Mouse (Mus musculus): ENCODE data around the gene Ppp2r5a. TPM values are rescaled to one million over a fixed set of nuclear protein-coding genes. Genes with fewer than 3 reads are reported as not detected.

Gene Ppp2r5a
- polyA plus RNA-seq, 1 experiment from 2014 or later = 11.8 TPM

- Histone ChIP-seq H3K36me3 (no peaks in the 10 kb centered on the region), H3K27me3 (0 out of 2 replicates have a peak, but pooled peaks cover 3% of the 10 kb centered on the region), H3K4me1 (peaks cover 18% of the 10 kb centered on the region), H3K9ac (no peak overlapping the region), H3K4me3 (no peak overlapping the region), H3K9me3 (no peaks in the 10 kb centered on the region), H3K4me2 (replicated peaks) (no peak overlapping the region), H3K27ac (no peak overlapping the region)
- 82% methylated on average over 6 of the region's 6 CpGs for WGBS
- ATAC-seq (ENCODE audit: low FRiP score, low read depth) = no peak
These were observed 11.4 kb upstream of the Ppp2r5a start for GRCm38 (mm10) chr1:191414432-191414831.

- 39% methylated on average over 6 of the region's 6 CpGs for WGBS
- Histone ChIP-seq H3K36me3 (no peaks in the 10 kb centered on the region), H3K9ac (no peak overlapping the region), H3K4me3 (no peak overlapping the region), H3K4me1 (peaks cover 13% of the 10 kb centered on the region), H3K9me3 (no peaks in the 10 kb centered on the region), H3K27me3 (0 out of 2 replicates have a peak, but pooled peaks cover 7% of the 10 kb centered on the region), H3K4me2 (replicated peaks) (no peak overlapping the region), H3K27ac (no peak overlapping the region)
- no peak for ATAC-seq (ENCODE audit: low FRiP score, low read depth)
These were observed 10.8 kb upstream of the Ppp2r5a start for GRCm38 (mm10) chr1:191413691-191414415.

DNA sequence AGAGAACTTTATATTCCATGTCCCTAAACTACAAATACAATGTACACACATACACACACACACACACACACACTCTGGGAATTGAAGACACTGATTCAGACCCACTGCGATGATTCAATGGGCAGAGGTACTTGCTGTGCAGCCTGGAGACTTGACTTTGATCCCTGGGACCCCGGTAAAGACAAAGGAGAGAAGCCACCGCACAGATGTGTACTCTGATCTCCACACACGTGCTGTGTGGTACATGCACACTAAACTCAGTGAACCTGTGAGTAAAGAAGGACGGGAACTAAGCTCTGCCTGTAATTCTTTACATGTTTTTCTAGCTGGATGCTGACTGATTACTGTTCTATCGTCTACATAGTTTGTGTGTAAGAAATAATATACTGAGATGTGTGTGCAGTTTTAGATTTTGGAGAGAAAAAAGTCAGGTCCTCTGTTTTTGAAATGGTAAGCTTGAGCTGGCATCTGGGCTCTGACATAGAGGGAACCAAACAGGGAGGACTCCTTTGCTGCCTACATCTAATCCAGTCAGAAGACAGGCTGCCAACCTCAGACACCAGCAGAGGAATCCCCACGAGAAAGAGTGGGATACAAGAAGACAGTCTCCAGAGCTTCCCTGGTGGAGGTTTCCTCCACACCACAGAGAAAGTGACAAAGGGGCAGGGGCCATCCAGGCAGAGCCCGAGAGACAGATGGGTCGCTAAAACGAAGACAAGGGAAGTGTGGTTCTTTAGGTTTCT, 7.4 kb upstream of the Ppp2r5a start:
- no peaks in the 10 kb centered on the region for H3K9me3 ChIP-seq
- no peaks in the 10 kb centered on the region for H3K4me1 ChIP-seq
- 54% methylated on average over 10 of the region's 10 CpGs for WGBS
- ATAC-seq (ENCODE audit: low FRiP score, low read depth) = no peak
- no peaks in the 10 kb centered on the region for H3K36me3 ChIP-seq
- H3K4me3 ChIP-seq = no peak overlapping the region
- peak overlapping the region; percentile 27; the same call in 1 of the 2 replicates for H3K4me2 ChIP-seq (replicated peaks)
- H3K9ac ChIP-seq = no peak overlapping the region; the same call in 1 of the 2 replicates
- H3K27ac ChIP-seq = no peak overlapping the region
- H3K27me3 ChIP-seq = 0 out of 2 replicates have a peak, but pooled peaks cover 7% of the 10 kb centered on the region

GRCm38 (mm10) chr1:191407246-191407645, 4.2 kb upstream of the Ppp2r5a start:
- Histone ChIP-seq H3K36me3 (no peaks in the 10 kb centered on the region), H3K27ac (no peak overlapping the region), H3K9me3 (no peaks in the 10 kb centered on the region), H3K4me1 (no peaks in the 10 kb centered on the region), H3K4me2 (replicated peaks) (no peak overlapping the region), H3K27me3 (0 out of 2 replicates have a peak, but pooled peaks cover 7% of the 10 kb centered on the region), H3K9ac (no peak overlapping the region), H3K4me3 (no peak overlapping the region)
- ATAC-seq (ENCODE audit: low FRiP score, low read depth) = no peak
- 57% methylated on average over 12 of the region's 12 CpGs for WGBS

DNA sequence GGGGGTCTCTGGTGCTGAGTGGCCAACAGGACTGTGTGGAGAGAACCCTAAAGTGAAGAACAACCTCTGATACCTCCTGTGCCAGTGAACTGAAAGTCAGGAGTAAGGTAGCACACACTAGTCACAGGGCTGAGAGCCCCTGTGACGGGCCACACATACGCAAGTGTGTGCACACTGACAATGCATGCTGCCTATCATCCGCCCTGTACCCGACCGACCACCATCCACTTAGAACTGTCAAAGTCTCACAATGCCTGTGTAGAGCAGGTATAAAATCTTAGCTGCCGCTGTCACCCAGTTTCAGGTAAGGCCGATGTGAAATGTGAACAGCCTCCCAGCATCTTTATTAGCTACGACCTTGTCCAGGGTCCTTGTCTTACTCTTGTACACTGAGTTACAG, 3.4 kb upstream of the Ppp2r5a start:
- H3K4me2 ChIP-seq (replicated peaks) = no peak overlapping the region
- WGBS = 93% methylated on average over 8 of the region's 8 CpGs
- H3K4me3 ChIP-seq = no peak overlapping the region
- ATAC-seq (ENCODE audit: low FRiP score, low read depth) = no peak
- H3K36me3 ChIP-seq = no peaks in the 10 kb centered on the region
- no peak overlapping the region for H3K27ac ChIP-seq
- no peaks in the 10 kb centered on the region for H3K9me3 ChIP-seq
- H3K27me3 ChIP-seq = 0 out of 2 replicates have a peak, but pooled peaks cover 7% of the 10 kb centered on the region
- no peak overlapping the region for H3K9ac ChIP-seq
- no peaks in the 10 kb centered on the region for H3K4me1 ChIP-seq

- WGBS = 78% methylated on average over 10 of the region's 10 CpGs
- Histone ChIP-seq H3K27ac (no peak overlapping the region), H3K9me3 (no peaks in the 10 kb centered on the region), H3K4me1 (no peaks in the 10 kb centered on the region), H3K36me3 (no peaks in the 10 kb centered on the region), H3K27me3 (0 out of 2 replicates have a peak, but pooled peaks cover 7% of the 10 kb centered on the region), H3K4me3 (no peak overlapping the region), H3K4me2 (replicated peaks) (no peak overlapping the region), H3K9ac (no peak overlapping the region)
- no peak for ATAC-seq (ENCODE audit: low FRiP score, low read depth)
These were observed 1.8 kb upstream of the Ppp2r5a start for GRCm38 (mm10) chr1:191404721-191405329.

- H3K4me2 ChIP-seq (replicated peaks) = no peak overlapping the region
- H3K9me3 ChIP-seq = no peaks in the 10 kb centered on the region
- WGBS = 22% methylated on average over 1 of the region's 1 CpGs
- 0 out of 2 replicates have a peak, but pooled peaks cover 2% of the 10 kb centered on the region for H3K27me3 ChIP-seq
- ATAC-seq (ENCODE audit: low FRiP score, low read depth) = no peak
- no peak overlapping the region for H3K27ac ChIP-seq
- H3K9ac ChIP-seq = no peak overlapping the region
- no peak overlapping the region for H3K4me3 ChIP-seq
- H3K4me1 ChIP-seq = no peaks in the 10 kb centered on the region
- no peaks in the 10 kb centered on the region for H3K36me3 ChIP-seq
These were observed 1.2 kb upstream of the Ppp2r5a start for GRCm38 (mm10) chr1:191404301-191404700.

DNA sequence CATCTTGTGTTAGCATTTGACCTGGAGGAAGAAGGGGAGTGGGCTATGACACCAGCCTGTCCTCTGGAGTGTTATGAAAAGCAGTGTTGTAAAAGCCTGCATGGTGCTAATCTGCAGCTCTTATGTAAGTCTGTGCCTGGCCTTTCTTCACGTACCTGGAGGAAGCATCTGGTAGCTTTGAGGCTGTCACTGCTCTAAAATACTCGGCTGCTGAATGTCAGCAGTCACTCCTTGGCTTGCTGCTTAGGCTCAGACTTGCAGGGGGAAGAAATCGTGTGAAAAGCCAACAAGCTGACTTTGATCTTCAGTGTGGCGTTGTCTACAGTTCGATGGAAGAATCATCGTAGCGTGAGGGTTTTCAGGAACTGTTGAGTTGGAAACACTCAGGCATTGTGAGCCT, 566 bp downstream of the Ppp2r5a start:
- Histone ChIP-seq H3K4me3 (no peak overlapping the region), H3K4me1 (0 out of 2 replicates have a peak, but pooled peaks cover 2% of the 10 kb centered on the region), H3K4me2 (replicated peaks) (no peak overlapping the region), H3K36me3 (no peaks in the 10 kb centered on the region), H3K9me3 (no peaks in the 10 kb centered on the region), H3K27ac (no peak overlapping the region), H3K27me3 (no peaks in the 10 kb centered on the region), H3K9ac (no peak overlapping the region)
- no peak for ATAC-seq (ENCODE audit: low FRiP score, low read depth)
- 23% methylated on average over 7 of the region's 7 CpGs for WGBS

GRCm38 (mm10) chr1:191396897-191397849, 5.9 kb downstream of the Ppp2r5a start:
- peak; percentile 98 for ATAC-seq (ENCODE audit: low FRiP score, low read depth)
- no peaks in the 10 kb centered on the region for H3K36me3 ChIP-seq
- peaks cover 18% of the 10 kb centered on the region; the same call in 1 of the 2 replicates for H3K4me1 ChIP-seq
- H3K4me2 ChIP-seq (replicated peaks) = peak overlapping the region; percentile 84
- under 1% methylated on average over 81 of the region's 82 CpGs for WGBS
- no peaks in the 10 kb centered on the region for H3K27me3 ChIP-seq
- no peaks in the 10 kb centered on the region for H3K9me3 ChIP-seq
- peak overlapping the region; percentile 93 for H3K27ac ChIP-seq
- peak overlapping the region; percentile 77 for H3K4me3 ChIP-seq
- H3K9ac ChIP-seq = peak overlapping the region; percentile 88

- ATAC-seq (ENCODE audit: low FRiP score, low read depth) = peak; percentile 16; the same call in 1 of the 2 replicates
These were observed 6.6 kb downstream of the Ppp2r5a start for GRCm38 (mm10) chr1:191396446-191396845.

GRCm38 (mm10) chr1:191395871-191396433, 7.1 kb downstream of the Ppp2r5a start:
- no peak for ATAC-seq (ENCODE audit: low FRiP score, low read depth)
- under 1% methylated on average over 35 of the region's 43 CpGs for WGBS
- H3K27me3 ChIP-seq = no peaks in the 10 kb centered on the region
- H3K9me3 ChIP-seq = no peaks in the 10 kb centered on the region
- peak overlapping the region; percentile 84 for H3K4me2 ChIP-seq (replicated peaks)
- H3K9ac ChIP-seq = peak overlapping the region; percentile 88
- no peaks in the 10 kb centered on the region for H3K36me3 ChIP-seq
- H3K27ac ChIP-seq = peak overlapping the region; percentile 92; the same call in 1 of the 2 replicates
- H3K4me1 ChIP-seq = peaks cover 18% of the 10 kb centered on the region; the same call in 1 of the 2 replicates
- peak overlapping the region; percentile 77 for H3K4me3 ChIP-seq

More at GRCm38 (mm10) chr1:191396446-191396845, 6.6 kb downstream of the Ppp2r5a start:
- H3K4me2 ChIP-seq (replicated peaks) = peak overlapping the region; percentile 84
- H3K4me3 ChIP-seq = peak overlapping the region; percentile 77
- peak overlapping the region; percentile 92 for H3K27ac ChIP-seq
- no peaks in the 10 kb centered on the region for H3K9me3 ChIP-seq
- no peaks in the 10 kb centered on the region for H3K27me3 ChIP-seq
- H3K4me1 ChIP-seq = peaks cover 18% of the 10 kb centered on the region; the same call in 1 of the 2 replicates
- 1% methylated on average over 59 of the region's 74 CpGs for WGBS
- H3K9ac ChIP-seq = peak overlapping the region; percentile 88
- H3K36me3 ChIP-seq = no peaks in the 10 kb centered on the region

All from limb, embryonic 13.5 days (tissue).